Mouse (Mus musculus) limb, embryonic 13.5 days (tissue): ENCODE measurements around the gene Ppil1. TPM values are rescaled to one million over a fixed set of nuclear protein-coding genes. Genes with fewer than 3 reads are reported as not detected.
A peak's percentile ranks its signal among the peaks of the same experiment; 100 is the strongest.

Experiments used
- ATAC-seq: fragments of 200-750 bp; cut with Nextera tagmentation; 2 replicates; pipeline ENCODE4 v1.8.0; 2017; ENCODE audit warnings: low read depth, moderate number of reproducible peaks, moderate TSS enrichment; ENCODE audit not compliant: low FRiP score
- H3K27ac ChIP-seq: fragments of 300-500 bp; sonication (generic); 2 replicates; pipeline ENCODE4 v1.5.1; 2015; ENCODE audit warnings: inconsistent platforms, mild to moderate bottlenecking, moderate library complexity
- H3K27me3 ChIP-seq: fragments of 300-500 bp; sonication (generic); 2 replicates; pipeline ENCODE4 v1.6.1; 2015; ENCODE audit warnings: mild to moderate bottlenecking, inconsistent platforms
- H3K36me3 ChIP-seq: fragments of 300-500 bp; sonication (generic); 2 replicates; pipeline ENCODE4 v1.6.1; 2015; ENCODE audit warnings: inconsistent platforms, mild to moderate bottlenecking, moderate library complexity
- H3K4me1 ChIP-seq: fragments of 300-500 bp; sonication (generic); 2 replicates; pipeline ENCODE4 v1.6.1; 2015; ENCODE audit warnings: inconsistent platforms
- H3K4me2 ChIP-seq: fragments of 300-500 bp; sonication (generic); replicated peaks from 2 replicates; pipeline ENCODE4 v1.6.1; 2015; ENCODE audit warnings: inconsistent platforms, mild to moderate bottlenecking, moderate library complexity
- H3K4me3 ChIP-seq: fragments of 300-500 bp; sonication (generic); 2 replicates; pipeline ENCODE4 v1.5.1; 2015; ENCODE audit warnings: moderate library complexity, mild to moderate bottlenecking, inconsistent platforms
- H3K9ac ChIP-seq: fragments of 300-500 bp; sonication (generic); 2 replicates; pipeline ENCODE4 v1.6.1; 2015; ENCODE audit warnings: mild to moderate bottlenecking, inconsistent platforms
- H3K9me3 ChIP-seq: fragments of 300-500 bp; sonication (generic); 2 replicates; pipeline ENCODE4 v1.6.1; 2016; ENCODE audit warnings: inconsistent platforms
- WGBS: fragments of 180-500 bp; shearing (Covaris S2); methylation state at CpG from one replicate; pipeline ENCODE4 v1.1.7; 2015; 5-methylcytosine and 5-hydroxymethylcytosine counted together
- polyA plus RNA-seq: library from polyadenylated mRNA; unstranded; fragments of >200 nt; fragmentation: Nextera tagmentation; extraction: Ambion mirVana; gene quantifications from 2 replicates; pipeline ENCODE4 v1.2.1, GENCODE M21; 2015

The Ppil1 gene
- 155 and 162 TPM in 2 replicates for polyA plus RNA-seq

- H3K36me3 ChIP-seq, result peaks cover 22% of the 10 kb centered on the region
- 8% methylated on average over 38 of the region's 38 CpGs for WGBS
- H3K4me1 ChIP-seq, result peaks cover 35% of the 10 kb centered on the region
- peak within 1 kb of the TSS; percentile 78 for H3K4me2 ChIP-seq
- no peaks in the 10 kb centered on the region for H3K27me3 ChIP-seq
- ATAC-seq, result peak; percentile 64; the same call in 1 of the 2 replicates
- H3K27ac ChIP-seq, result peak within 1 kb of the TSS; percentile 97
- H3K9ac ChIP-seq, result peak within 1 kb of the TSS; percentile 85
- H3K9me3 ChIP-seq, result no peaks in the 10 kb centered on the region
- H3K4me3 ChIP-seq, result peak within 1 kb of the TSS; percentile 76
These were observed at the start of gene Ppil1 for GRCm38 (mm10) chr17:29263840-29264633. Gene Ppil1 (minus strand): TSS chr17:29264186.

GRCm38 (mm10) chr17:29313300-29313699, 49.3 kb upstream of the Ppil1 start:
- Histone ChIP-seq H3K27ac (no peak overlapping the region), H3K4me2 (no peak overlapping the region), H3K9me3 (no peaks in the 10 kb centered on the region), H3K4me3 (no peak overlapping the region), H3K4me1 (0 out of 2 replicates have a peak, but pooled peaks cover 6% of the 10 kb centered on the region), H3K27me3 (no peaks in the 10 kb centered on the region), H3K36me3 (no peaks in the 10 kb centered on the region), H3K9ac (no peak overlapping the region)
- ATAC-seq, result no peak

- Histone ChIP-seq H3K4me1 (peaks cover 10% of the 10 kb centered on the region; the same call in 1 of the 2 replicates), H3K9me3 (no peaks in the 10 kb centered on the region), H3K36me3 (no peaks in the 10 kb centered on the region), H3K27ac (no peak overlapping the region), H3K4me3 (no peak overlapping the region), H3K27me3 (no peaks in the 10 kb centered on the region), H3K4me2 (no peak overlapping the region), H3K9ac (no peak overlapping the region)
- 94% methylated on average over 2 of the region's 2 CpGs for WGBS
- no peak for ATAC-seq
These were observed 48.1 kb upstream of the Ppil1 start for GRCm38 (mm10) chr17:29312082-29312481.

GRCm38 (mm10) chr17:29311602-29312001, 47.6 kb upstream of the Ppil1 start:
- 72% methylated on average over 8 of the region's 8 CpGs for WGBS
- ATAC-seq, result no peak
- Histone ChIP-seq H3K27me3 (no peaks in the 10 kb centered on the region), H3K36me3 (no peaks in the 10 kb centered on the region), H3K4me1 (peaks cover 13% of the 10 kb centered on the region; the same call in 1 of the 2 replicates), H3K9me3 (no peaks in the 10 kb centered on the region), H3K27ac (no peak overlapping the region), H3K4me2 (no peak overlapping the region), H3K9ac (no peak overlapping the region), H3K4me3 (no peak overlapping the region)

GRCm38 (mm10) chr17:29310056-29310623, 46.2 kb upstream of the Ppil1 start:
- no peak for ATAC-seq
- WGBS, result 59% methylated on average over 21 of the region's 21 CpGs
- Histone ChIP-seq H3K4me2 (no peak overlapping the region), H3K27ac (no peak overlapping the region), H3K9ac (no peak overlapping the region), H3K27me3 (no peaks in the 10 kb centered on the region), H3K4me3 (no peak overlapping the region), H3K36me3 (no peaks in the 10 kb centered on the region), H3K4me1 (peaks cover 22% of the 10 kb centered on the region), H3K9me3 (no peaks in the 10 kb centered on the region)

GRCm38 (mm10) chr17:29305871-29306270, 41.9 kb upstream of the Ppil1 start:
- Histone ChIP-seq H3K4me3 (no peak overlapping the region), H3K9me3 (no peaks in the 10 kb centered on the region), H3K4me2 (peak overlapping the region; percentile 35), H3K27ac (peak overlapping the region; percentile 69; the same call in 1 of the 2 replicates), H3K27me3 (no peaks in the 10 kb centered on the region), H3K9ac (no peak overlapping the region; the same call in 1 of the 2 replicates), H3K4me1 (peaks cover 45% of the 10 kb centered on the region), H3K36me3 (peaks cover 17% of the 10 kb centered on the region)
- no peak for ATAC-seq
- WGBS, result 48% methylated on average over 7 of the region's 7 CpGs

GRCm38 (mm10) chr17:29305058-29305806, 41.2 kb upstream of the Ppil1 start:
- no peak; the same call in 1 of the 2 replicates for ATAC-seq
- Histone ChIP-seq H3K27ac (peak overlapping the region; percentile 69; the same call in 1 of the 2 replicates), H3K4me1 (peaks cover 45% of the 10 kb centered on the region), H3K27me3 (no peaks in the 10 kb centered on the region), H3K36me3 (peaks cover 23% of the 10 kb centered on the region), H3K9ac (0 out of 2 replicates have a peak overlapping the region, but pooled peaks have one; percentile 31), H3K9me3 (no peaks in the 10 kb centered on the region), H3K4me2 (peak overlapping the region; percentile 35), H3K4me3 (no peak overlapping the region)
- 18% methylated on average over 15 of the region's 15 CpGs for WGBS

GRCm38 (mm10) chr17:29304376-29305057, 40.5 kb upstream of the Ppil1 start:
- H3K27ac ChIP-seq, result peak overlapping the region; percentile 69; the same call in 1 of the 2 replicates
- peak; percentile 16; the same call in 1 of the 2 replicates for ATAC-seq

GRCm38 (mm10) chr17:29303856-29304255, 39.9 kb upstream of the Ppil1 start:
- 67% methylated on average over 3 of the region's 3 CpGs for WGBS
- no peak overlapping the region for H3K4me2 ChIP-seq
- H3K9me3 ChIP-seq, result no peaks in the 10 kb centered on the region
- ATAC-seq, result no peak
- H3K27ac ChIP-seq, result peak overlapping the region; percentile 69; the same call in 1 of the 2 replicates
- H3K36me3 ChIP-seq, result peaks cover 37% of the 10 kb centered on the region
- H3K27me3 ChIP-seq, result no peaks in the 10 kb centered on the region
- H3K4me3 ChIP-seq, result no peak overlapping the region
- H3K4me1 ChIP-seq, result peaks cover 45% of the 10 kb centered on the region
- H3K9ac ChIP-seq, result no peak overlapping the region

More at GRCm38 (mm10) chr17:29304376-29305057, 40.5 kb upstream of the Ppil1 start:
- 44% methylated on average over 13 of the region's 13 CpGs for WGBS
- H3K36me3 ChIP-seq, result peaks cover 30% of the 10 kb centered on the region
- peaks cover 45% of the 10 kb centered on the region for H3K4me1 ChIP-seq
- H3K27me3 ChIP-seq, result no peaks in the 10 kb centered on the region
- no peak overlapping the region for H3K4me3 ChIP-seq
- H3K9me3 ChIP-seq, result no peaks in the 10 kb centered on the region
- H3K4me2 ChIP-seq, result peak overlapping the region; percentile 35
- 0 out of 2 replicates have a peak overlapping the region, but pooled peaks have one; percentile 31 for H3K9ac ChIP-seq

- no peaks in the 10 kb centered on the region for H3K9me3 ChIP-seq
- WGBS, result 42% methylated on average over 3 of the region's 3 CpGs
- H3K4me1 ChIP-seq, result peaks cover 45% of the 10 kb centered on the region
- H3K36me3 ChIP-seq, result peaks cover 43% of the 10 kb centered on the region
- no peak overlapping the region; the same call in 1 of the 2 replicates for H3K9ac ChIP-seq
- H3K27me3 ChIP-seq, result no peaks in the 10 kb centered on the region
- H3K4me3 ChIP-seq, result no peak overlapping the region
- peak overlapping the region; percentile 63 for H3K27ac ChIP-seq
- H3K4me2 ChIP-seq, result no peak overlapping the region
- ATAC-seq, result no peak; the same call in 1 of the 2 replicates
These were observed 39.1 kb upstream of the Ppil1 start for GRCm38 (mm10) chr17:29303087-29303486.

GRCm38 (mm10) chr17:29302149-29302548, 38.2 kb upstream of the Ppil1 start:
- ATAC-seq, result no peak
- no peak overlapping the region for H3K4me2 ChIP-seq
- H3K27ac ChIP-seq, result no peak overlapping the region; the same call in 1 of the 2 replicates
- H3K9me3 ChIP-seq, result no peaks in the 10 kb centered on the region
- H3K27me3 ChIP-seq, result no peaks in the 10 kb centered on the region
- H3K4me1 ChIP-seq, result peaks cover 50% of the 10 kb centered on the region
- peaks cover 49% of the 10 kb centered on the region for H3K36me3 ChIP-seq
- H3K9ac ChIP-seq, result no peak overlapping the region
- no peak overlapping the region for H3K4me3 ChIP-seq
- 79% methylated on average over 5 of the region's 5 CpGs for WGBS
